Mouse (Mus musculus) cortical plate, adult 2 months (tissue): Measurements from ENCODE around the gene Ercc4.

ENCODE experiments used
- CTCF ChIP-seq: fragments of 200-500 bp; IDR thresholded peaks from 2 replicates; pipeline ENCODE4 v1.5.1; 2011; ENCODE audit warnings: mild to moderate bottlenecking, control low read depth, low read length; ENCODE audit not compliant: insufficient read depth; ENCODE audit errors: extremely low read depth
- POLR2A ChIP-seq: fragments of 200-500 bp; IDR thresholded peaks from 2 replicates; pipeline ENCODE4 v1.6.1; 2011; ENCODE audit warnings: mild to moderate bottlenecking, low read length, control low read depth; ENCODE audit not compliant: insufficient read depth; ENCODE audit errors: extremely low read depth

- TF ChIP-seq CTCF (no peak), POLR2A (no peak)
Observed at GRCm38 (mm10) chr16:13167731-13168130, 58.2 kb downstream of the Ercc4 start.
